Mouse (Mus musculus) ovary, postnatal 10 days (tissue): ENCODE measurements around the gene Pon1.

ENCODE experiments used
- DNase-seq: peaks from one replicate; pipeline ENCODE4 v3.0.0; 2022; ENCODE audit warnings: low spot score

Pon1 gene

DNA sequence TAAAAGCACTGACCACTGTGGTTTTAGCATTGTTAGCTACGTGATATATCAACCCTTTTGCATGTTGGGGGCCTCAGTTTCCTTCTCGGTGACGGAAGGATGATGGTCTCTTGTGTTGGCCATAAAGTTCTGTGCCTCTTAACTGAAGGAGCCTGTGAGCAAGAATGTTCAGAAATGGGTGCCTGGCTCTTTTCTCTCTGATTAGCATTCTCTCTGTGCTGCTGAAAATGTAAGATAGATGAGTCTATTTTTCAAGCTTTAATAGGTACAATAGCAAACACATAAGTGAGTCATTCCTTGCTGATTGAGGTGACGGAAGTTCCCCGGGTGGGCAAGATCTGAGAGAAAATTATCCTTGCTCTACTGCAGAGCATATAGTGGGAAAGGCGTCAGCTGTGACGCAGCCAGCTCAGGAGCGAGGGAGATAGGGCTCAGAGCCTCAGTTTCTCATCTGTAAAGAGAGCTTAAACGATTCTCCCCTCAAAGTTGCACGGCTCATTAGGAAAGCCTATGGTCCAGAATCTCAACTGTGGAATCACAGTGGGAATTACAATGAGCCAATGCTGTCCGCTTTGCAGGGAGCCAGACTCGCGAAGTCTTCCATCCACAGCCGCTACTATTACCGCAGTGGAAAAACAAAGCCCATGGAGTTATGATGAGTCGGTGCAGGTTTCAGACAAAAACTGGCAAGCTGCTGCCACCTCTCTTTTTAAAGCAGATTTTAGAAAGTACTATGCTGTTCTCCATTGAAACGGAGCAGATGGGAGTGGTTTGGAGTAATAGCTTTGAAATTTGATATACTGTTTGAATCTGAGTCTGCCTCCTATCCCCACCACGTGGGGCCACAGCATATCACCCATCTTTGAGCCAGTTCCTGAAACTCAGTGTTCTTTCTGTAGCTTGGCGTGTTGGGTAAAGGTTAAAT lies 15.5 kb downstream of the Pon1 start:
- no peak for DNase-seq

DNA sequence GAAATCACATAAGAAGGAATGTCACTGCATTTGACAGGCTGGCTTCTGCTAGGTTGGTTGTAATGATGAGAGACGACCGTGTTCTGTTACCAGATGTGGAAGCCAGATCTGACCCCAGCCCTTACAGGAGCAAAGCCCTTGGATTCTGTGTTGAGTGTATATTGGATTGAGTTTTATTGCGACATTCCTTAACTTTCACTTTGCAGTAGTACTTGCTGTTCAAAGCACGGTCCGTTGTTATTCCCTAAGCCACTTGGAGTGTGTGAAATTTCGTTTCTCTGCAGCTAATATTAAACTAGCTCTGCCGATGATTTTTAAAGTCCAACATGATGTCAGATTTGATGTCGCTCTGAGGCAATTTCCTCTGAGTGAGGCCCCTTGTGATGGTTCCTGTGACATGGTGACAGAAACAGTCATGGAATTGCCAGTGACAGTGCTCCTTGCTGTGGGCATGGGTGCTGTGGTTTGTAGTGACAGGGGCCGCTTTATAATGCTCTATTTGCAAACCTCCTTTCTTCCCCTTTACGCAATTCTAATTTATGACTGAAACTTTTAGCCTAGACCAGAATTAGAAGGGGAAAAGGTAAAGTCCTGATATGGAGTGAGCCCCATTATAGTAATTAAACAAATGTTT lies 19.4 kb downstream of the Pon1 start:
- no peak for DNase-seq

DNA sequence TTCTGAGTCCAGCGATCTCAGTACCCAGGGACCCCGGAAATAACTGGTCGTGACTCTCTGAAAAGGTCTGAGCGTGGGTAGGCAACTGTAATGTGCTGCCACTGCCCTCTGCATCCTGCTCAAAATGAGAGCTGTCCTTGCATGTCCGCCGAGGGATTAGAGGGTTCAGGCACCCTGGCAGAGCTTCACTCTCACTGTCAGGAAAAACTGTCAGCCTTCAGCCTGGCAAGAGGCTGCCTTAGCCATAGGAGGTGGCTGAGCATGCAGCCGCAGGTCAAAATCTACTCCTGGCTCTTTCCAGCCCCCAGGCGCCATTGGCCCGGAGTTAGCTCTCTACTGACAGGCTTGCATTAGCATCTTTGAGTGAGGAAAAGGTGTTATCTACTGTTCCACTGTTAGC lies 21.2 kb downstream of the Pon1 start:
- no peak for DNase-seq

DNA sequence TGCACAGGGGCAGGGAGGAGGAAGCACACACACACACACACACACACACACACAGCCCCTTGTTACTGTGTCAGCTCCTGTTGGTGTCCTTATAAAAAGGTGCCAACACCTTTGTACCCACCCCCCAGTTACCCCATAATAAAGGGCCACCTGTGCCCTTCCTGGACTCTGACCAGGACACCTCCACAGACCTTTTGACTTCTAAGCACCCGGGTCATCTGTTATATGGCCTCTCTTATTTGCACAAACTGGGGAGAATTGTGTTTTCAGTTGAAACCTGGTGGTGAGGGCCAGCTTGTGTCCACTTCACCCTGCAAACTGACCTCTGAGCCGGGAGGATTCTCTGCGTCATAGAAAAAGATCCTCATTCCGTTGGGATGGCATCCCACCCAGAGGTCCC lies 22.3 kb downstream of the Pon1 start:
- DNase-seq: no peak

DNA sequence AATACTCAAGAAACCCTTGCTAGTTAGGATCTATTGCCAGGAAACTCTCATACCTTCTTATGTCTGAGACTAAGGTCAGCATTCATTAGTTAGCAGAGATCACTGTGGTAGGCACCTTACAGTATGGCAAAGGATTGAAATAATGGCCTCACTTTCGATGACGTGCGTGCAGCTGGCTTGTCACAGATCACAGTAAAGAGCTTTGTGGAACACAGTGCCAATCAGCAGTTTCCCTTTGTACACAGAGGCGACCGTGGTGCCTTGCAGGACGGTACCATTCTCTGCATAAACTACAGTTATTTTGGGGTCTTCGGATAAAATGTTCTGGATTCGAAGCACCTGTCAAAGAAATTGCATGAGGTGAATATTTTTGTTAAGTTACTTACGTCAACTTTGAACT lies 25.6 kb downstream of the Pon1 start:
- DNase-seq: no peak

DNA sequence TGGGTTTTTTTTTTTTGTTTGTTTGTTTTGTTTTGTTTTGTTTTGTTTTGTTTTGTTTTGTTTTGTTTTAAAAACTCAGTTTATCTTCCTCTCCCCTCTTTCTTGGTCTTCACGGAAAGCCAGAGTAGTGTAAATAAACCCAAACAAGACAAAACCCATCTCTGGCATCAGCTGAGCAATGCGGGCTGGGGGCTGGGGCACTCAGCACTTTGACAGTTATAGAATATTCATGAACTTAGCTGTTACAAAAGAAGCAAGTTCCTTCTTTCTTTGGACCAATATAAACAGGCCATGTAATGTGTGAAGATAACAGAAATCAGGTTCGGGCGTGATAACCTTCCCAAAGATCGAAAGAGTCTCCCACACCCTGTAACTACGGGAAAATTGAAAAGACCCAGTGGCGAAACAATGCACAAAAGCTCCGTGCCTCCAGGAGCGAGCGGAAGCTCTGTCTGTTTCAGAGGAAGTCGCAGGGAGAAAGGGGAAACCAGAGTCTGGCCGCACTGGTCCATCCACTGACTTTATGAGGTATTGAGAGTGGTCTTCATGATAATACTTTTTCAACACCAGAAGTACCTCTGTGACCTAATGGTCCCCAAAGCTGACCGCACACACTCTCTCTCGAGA lies 26.6 kb downstream of the Pon1 start:
- DNase-seq: no peak

DNA sequence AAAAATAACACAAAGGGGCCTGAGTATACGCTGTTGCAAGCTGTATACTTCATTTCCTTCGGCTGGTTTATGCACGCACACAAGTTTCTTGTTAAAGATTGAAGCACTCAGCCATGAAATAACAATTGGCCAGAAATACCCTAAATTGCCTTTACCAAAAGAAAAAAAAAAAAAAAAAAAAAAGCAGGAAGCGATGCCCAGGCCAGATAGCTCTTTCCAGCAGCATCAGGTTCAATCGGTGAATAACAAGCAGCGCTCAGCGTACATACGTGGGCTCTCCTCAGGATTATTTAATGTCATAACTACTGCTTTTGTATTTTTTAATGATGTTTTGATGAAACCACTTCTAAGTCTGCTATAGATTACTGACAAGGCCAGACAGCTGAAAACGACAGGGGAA lies 28.9 kb downstream of the Pon1 start:
- no peak for DNase-seq

DNA sequence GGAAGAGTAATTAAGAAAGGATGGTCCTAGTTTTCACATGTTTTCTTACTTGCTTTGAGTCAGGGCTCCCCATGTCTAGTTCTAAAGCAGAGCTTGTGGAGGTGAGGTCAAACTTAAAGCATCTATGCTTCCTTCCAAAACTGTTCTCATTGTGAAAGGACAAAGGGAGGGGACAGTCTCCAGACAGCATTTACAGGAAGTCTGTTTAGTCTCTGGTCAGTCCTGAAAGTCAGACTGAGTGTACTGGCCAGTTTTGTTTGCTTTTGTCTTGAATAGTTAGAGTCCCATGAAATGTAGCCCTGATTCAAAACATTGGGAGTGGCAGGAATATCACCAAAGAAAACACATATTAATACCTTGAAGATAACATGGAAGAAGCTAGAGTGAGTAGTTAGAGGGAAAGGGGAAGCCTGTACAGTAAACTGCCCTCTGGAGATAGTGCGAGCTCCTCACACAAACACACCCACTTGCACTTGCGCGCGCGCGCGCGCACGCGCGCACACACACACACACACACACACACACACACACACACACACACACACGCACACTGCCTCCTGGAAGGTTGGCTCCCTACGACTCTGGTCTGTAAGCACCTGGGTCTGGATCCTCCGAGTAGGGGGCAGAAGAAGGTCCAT lies 30.1 kb downstream of the Pon1 start:
- no peak for DNase-seq

DNA sequence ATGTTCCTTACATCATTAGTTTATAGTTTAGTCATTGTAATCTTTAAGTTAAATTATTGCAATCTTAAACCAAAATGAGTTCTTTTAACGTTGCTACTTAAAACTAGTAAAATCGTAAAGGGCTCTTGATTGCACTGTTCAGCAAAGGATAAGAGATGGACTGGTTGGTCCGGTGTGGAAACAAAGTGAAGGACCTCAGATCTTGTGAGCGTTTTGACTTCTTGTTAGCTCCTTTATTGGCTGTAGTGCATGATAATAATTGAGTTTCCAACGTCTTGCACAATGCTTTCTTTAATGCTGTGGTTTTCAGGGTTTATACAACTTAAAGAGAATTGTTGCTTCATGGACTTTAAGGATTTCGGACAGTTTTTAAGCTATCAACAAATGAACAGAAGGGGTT lies 31.7 kb downstream of the Pon1 start:
- no peak for DNase-seq

DNA sequence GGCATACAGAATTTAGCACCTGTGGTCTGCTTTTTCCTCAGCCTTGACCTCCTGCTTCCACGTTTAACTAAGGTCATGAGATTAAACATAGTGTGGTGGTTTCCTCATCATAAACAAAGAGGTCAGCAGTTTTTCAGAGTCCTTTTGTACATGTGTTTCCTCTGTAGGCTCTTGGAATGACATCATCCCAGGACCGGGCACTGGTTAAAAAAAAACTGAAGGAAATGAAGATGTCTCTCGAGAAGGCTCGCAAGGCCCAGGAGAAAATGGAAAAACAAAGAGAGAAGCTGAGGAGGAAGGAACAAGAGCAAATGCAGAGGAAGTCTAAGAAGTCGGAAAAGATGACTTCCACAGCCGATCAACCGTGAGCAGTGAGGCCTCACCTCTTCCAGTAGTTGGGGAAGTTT lies 34.4 kb downstream of the Pon1 start:
- DNase-seq: no peak

DNA sequence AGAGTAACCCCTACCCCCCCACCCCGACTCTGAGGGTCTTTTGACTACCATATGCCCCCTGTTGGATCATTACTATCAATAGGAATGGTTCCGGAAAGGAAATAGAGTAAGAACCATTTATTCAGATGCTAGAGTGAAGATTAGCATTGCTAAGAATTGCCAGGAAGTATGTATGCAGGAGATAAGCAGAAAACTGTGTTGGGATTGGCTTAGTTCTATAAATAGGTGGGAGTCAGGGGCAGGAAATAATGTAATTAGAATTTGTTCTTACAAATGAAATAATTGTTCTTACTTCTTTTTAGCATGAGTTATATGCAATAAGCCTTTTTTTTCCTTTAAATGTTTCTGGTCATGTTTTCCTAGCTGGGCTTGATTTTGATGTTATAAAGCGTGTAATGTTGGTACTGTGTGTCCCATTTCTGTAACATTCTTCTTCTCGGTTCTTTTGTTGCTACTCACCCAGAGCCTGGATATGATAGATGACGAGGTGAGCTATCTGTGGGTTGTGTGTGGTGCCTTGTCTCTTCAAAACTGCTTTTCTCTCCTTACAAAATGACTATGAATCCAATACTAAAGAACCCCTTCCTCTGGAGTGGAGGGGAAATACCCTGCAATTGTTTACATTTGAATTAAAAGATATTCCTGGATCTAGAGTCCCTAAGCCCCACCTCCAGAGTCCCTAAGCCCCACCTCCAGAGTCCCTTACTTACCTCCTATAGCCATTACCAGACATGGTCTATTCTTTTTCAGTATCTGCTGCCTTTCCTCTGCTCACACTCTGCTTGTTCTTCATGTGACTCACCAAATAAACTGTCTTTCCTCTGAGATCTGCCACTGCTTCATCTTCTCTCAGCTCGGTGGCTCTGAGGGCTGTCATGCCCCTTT lies 37.0 kb downstream of the Pon1 start:
- no peak for DNase-seq

DNA sequence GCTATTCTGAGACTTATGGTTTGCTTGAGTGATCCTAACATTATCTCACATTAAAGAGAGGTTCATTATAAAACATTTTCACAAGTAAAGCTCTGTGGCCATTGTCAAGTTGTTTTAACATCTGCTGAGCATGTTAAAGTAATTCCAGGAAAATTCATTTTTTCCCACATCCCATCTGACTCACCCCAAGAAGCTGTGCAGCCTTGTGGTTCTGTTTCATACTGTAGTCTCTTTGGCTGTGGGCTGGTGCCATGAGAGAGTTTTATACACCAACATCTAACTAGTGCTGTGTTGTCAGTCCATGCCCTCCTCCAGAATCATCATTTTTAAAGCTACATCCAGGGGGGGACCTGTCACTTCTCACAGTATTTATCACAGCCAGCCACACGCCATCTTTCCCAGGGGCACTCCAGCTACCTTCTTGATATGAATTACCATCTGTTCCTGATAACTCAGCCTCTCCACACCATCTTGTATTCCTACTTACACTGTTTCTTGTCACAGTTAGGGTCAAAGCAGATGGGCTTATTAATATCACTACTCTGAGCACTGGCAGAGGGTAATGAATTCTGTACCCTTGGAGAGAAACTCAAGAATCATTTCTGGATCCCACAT lies 38.3 kb downstream of the Pon1 start:
- DNase-seq: no peak

DNA sequence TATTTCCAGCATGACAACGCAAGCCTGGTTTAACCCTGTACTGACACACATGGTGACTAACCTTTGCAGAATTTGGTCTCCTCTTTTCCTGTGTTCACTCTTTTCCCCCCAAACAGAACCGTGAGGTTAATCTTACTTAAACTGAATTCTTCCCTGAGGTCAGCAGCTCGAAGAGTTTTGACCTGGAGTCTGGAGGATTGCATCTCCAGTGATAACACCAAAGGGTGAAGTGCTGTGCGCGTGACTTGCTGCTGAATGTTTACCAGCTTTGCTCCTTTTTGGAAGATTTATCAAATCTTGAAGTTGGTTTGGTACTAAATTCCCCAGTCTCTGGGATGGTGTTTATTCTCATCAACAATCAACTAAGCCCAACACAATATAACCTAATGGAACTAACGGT lies 39.0 kb downstream of the Pon1 start:
- DNase-seq: no peak

DNA sequence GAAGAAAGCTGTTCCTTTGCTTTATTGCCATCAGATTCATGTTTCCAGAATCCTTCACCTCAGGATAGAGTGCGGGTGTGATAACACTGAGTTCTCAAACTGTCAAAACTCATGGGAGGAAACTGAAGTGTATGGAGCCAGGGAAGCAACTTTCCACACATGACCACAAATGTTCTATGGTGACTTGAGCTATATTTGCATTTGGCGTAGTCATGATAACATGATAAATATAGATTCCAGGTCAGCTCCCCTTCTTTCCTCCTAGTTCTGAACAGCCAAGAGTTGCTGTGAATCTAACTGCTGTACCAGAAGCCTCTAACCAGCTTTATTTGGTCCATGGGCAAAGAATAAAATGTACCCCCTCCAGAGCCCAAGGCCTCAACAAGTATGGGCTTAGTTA lies 41.6 kb downstream of the Pon1 start:
- DNase-seq: no peak

DNA sequence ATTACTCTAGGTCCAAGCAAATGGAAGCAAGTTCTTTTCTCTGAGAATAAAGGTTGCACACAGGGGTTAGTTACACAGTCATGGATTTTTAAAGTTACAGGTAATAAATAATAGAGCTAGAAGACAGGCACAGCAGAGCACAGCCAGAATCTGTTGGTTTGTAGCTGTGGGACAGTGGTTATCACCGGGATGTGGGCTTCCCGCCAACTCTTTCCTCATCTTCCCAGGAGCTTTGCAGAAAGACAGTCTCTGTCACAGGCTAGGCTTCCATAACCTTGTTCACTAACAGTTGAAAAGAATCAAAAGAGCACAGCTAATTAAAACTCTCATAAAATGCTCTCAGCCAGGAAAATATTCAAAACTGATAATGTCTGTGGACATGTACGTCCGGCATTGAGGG lies 42.6 kb downstream of the Pon1 start:
- DNase-seq: no peak

DNA sequence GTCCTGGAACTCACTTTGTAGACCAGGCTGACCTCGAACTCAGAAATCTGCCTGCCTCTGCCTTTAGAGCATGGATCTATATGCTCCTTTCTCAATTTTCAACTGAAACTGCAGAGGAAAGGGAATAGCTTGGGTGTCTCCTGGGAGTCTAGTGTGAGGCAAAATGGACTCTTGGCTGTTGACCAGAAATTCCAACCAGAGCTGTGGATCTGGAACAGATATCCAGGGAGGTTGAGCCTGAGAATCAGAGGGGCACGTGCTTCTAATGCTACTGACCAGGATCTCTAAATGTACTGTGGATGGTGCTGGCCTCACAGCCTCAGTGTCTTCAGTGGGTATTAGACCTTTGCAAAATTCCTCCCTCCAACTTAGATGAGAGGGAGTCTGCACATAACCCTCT lies 43.8 kb downstream of the Pon1 start:
- no peak for DNase-seq

DNA sequence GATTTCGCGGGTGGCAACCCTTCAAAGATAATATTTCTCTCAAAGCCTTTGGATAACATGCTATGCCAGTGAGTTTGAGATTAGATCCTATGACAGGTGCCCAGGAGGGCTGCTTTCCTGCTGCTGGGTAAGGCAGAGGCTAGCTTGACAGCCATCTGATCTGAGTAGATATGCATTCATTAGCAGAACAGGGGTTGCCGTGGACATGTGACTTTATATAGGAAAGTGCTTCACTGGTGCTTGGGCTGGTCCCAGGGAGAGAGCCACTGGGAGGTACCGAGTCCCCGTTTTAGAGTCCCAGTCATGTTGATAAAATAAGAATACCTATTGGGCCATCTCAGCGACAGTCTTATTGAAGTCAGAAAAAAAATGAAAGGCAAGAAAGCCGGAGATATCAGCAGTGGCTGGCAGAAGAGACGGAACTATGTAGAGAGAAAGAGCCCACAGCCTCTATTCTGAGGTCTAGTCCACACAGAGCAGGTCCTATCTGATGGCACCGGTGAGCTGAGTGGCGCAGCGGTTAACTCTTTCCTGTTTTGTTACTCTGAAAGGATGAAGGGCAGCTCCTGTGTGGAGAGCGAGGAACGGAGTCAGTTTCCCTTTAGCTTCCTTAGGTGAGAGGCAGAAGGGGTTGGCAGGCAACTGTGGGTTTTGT lies 46.1 kb downstream of the Pon1 start:
- DNase-seq: no peak

DNA sequence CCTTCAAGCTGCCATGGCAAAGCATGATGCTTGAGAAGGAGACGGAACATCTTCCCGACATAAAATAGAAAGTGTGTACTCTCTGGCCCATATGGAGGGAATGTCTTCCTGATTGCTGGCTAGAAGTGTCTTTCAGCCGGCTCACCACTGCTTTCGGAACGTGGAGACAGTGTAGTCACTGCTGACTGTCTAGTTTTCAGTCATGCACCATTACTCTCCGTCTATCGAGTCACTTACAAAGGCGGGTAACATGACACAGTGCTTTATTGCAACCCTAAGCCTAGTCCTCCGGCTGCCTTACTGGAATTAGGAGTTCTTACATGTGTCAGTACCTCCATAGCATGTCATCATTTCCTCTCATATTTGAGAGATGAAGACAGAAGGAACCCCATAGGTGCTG lies 54.1 kb downstream of the Pon1 start:
- no peak for DNase-seq

DNA sequence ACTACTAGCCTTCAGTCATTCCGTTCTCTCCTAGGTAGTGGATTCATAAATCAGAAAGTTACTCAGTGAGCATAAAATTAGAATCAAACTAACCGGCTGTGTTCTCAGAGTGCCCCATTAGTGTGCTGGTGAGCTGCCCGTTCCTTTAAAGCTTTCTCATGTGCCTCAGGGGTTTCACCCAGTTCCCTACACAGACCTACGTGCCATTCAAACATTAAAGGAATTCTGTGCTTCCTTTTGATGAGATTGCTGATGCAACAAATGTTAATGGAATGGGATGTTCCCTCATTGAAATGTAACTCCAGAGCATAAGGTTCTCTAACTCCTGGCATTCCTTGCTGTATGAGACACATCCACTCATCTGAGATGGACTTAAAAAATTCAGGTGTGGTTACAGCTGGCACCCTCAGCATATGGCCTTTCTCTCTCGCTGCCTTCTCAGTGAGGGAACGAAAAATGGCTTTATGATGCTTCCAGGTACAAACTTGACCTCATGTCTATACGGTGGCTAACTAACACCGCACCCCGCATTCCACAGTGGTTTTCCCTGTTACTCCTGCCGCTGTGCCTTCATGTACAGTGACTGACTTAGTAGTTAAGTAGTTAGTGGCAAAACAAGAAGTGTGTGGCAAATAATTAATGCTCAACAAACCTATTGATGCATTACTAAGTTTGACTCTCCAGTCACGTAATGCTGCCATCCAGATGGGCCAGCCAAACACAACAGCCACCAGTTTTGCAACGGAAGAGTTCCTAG lies 54.7 kb downstream of the Pon1 start:
- DNase-seq: no peak

DNA sequence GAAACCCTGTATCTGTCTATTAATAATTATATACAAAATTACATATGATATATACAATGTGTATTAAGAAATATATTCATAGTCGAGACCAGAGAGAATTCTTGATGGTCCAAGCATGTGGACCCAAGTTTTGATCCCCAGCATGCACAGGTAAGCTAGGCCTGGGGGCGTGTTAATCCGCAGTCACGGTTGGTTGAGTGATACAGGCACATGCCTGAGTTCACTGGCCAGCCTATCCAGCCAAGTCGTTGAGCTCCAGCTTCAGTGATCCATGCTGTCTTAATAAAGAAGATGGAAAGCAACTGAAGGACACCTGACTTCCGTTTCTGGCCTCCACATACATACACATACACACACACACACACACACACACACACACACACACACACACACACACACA lies 57.7 kb downstream of the Pon1 start:
- DNase-seq: no peak
